Mouse (Mus musculus) kidney, embryonic 16.5 days (tissue): ENCODE measurements around the gene Dpep1. TPM values are rescaled to one million over a fixed set of nuclear protein-coding genes. Genes with fewer than 3 reads are reported as not detected.
"Not testable (repeated sequence)": the region's sequence is repeated elsewhere in the genome, so short reads cannot be mapped to it uniquely, and the experiment has no call there.

Experiments
- ATAC-seq: fragments of 200-750 bp; cut with Nextera tagmentation; 2 replicates; pipeline ENCODE4 v1.8.0; 2017; ENCODE audit warnings: moderate TSS enrichment; ENCODE audit not compliant: low FRiP score, low TSS enrichment
- H3K27ac ChIP-seq: fragments of 300-500 bp; sonication (generic); 2 replicates; pipeline ENCODE4 v1.5.1; 2014; ENCODE audit warnings: low read length
- H3K27me3 ChIP-seq: fragments of 300-500 bp; sonication (generic); 2 replicates; pipeline ENCODE4 v1.6.1; 2014; ENCODE audit warnings: low read length, control low read depth, mixed read lengths; ENCODE audit not compliant: insufficient read depth
- H3K36me3 ChIP-seq: fragments of 300-500 bp; sonication (generic); 2 replicates; pipeline ENCODE4 v1.6.1; 2014; ENCODE audit warnings: low read length, control low read depth, mixed read lengths; ENCODE audit not compliant: insufficient read depth
- H3K4me1 ChIP-seq: fragments of 300-500 bp; sonication (generic); 2 replicates; pipeline ENCODE4 v1.6.1; 2014; ENCODE audit warnings: low read length, control low read depth, mixed read lengths; ENCODE audit not compliant: insufficient read depth
- H3K4me2 ChIP-seq: fragments of 300-500 bp; sonication (generic); replicated peaks from 2 replicates; pipeline ENCODE4 v1.6.1; 2014; ENCODE audit warnings: low read depth, low read length
- H3K4me3 ChIP-seq: fragments of 300-500 bp; sonication (generic); 2 replicates; pipeline ENCODE4 v1.5.1; 2014; ENCODE audit warnings: mild to moderate bottlenecking, low read length
- H3K9ac ChIP-seq: fragments of 300-500 bp; sonication (generic); replicated peaks from 2 replicates; pipeline ENCODE4 v1.6.1; 2014; ENCODE audit warnings: low read length
- H3K9me3 ChIP-seq: fragments of 300-500 bp; sonication (generic); 2 replicates; pipeline ENCODE4 v1.6.1; 2016; ENCODE audit warnings: low read length, control low read depth
- WGBS: fragments of 180-500 bp; shearing (Covaris S2); extraction: QIAGEN DNeasy Blood & Tissue Kit; methylation state at CpG from one replicate; pipeline ENCODE4 v1.1.7; 2014; 5-methylcytosine and 5-hydroxymethylcytosine counted together
- polyA plus RNA-seq: library from polyadenylated mRNA; unstranded; fragments of >200 nt; fragmentation: Nextera tagmentation; extraction: Ambion mirVana; gene quantifications from 2 replicates; pipeline ENCODE4 v1.2.1, GENCODE M21; 2015

The Dpep1 gene
- polyA plus RNA-seq, 1 experiment from 2014 or later = 11.8 TPM

DNA sequence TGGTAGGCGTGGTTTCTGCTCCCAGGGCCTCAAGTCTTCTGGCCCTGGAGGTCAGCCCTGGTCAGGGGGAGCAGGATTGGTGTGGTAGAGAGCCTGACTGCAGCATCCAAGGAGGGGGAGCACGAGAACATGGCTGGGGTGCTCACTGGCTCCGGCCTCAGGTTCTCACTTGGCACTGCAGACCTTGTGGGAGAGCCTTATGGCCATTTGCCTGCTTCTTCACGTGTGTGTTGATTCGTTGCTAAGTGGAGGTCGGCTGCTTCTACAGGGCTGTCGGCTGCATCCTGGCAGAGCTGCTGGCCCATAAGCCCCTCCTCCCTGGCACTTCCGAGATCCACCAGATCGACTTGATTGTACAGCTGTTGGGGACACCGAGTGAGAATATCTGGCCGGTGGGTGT is 44.3 kb downstream of the Dpep1 start:
- not testable (repeated sequence) for ATAC-seq
- WGBS = 85% methylated on average over 9 of the region's 11 CpGs

DNA sequence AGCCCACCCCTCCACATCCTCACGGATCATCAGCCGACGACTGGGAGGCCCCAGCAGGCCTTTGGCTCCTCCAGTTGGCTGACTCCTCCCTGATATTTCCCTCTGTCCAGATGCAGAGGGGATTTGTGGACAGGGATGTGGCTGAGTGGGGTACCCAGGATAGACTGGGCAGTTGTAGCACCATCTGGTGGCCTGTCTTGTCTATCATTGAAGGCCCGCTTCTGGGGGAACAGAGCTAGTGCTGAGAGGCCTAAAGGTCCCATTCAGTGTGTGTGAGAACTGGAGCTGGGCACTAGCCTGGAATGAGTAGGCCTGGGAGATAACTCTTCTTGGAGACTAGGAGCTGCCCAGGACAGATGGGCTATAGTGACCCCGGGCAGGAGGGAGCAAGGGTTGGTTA is 45.7 kb downstream of the Dpep1 start:
- Histone ChIP-seq H3K27ac (no peak overlapping the region), H3K4me2 (no peak overlapping the region), H3K9ac (no peak overlapping the region), H3K36me3 (peaks cover 19% of the 10 kb centered on the region; the same call in 1 of the 2 replicates), H3K4me3 (no peak overlapping the region), H3K27me3 (peaks cover 6% of the 10 kb centered on the region; the same call in 1 of the 2 replicates), H3K9me3 (no peaks in the 10 kb centered on the region), H3K4me1 (peaks cover 13% of the 10 kb centered on the region)
- ATAC-seq = no peak
- 44% methylated on average over 5 of the region's 5 CpGs for WGBS

More for the DNA sequence above, 44.3 kb downstream of the Dpep1 start:
- not testable (repeated sequence) for H3K9me3 ChIP-seq, H3K4me2 ChIP-seq, H3K27ac ChIP-seq, H3K9ac ChIP-seq, H3K4me3 ChIP-seq, H3K27me3 ChIP-seq
- H3K36me3 ChIP-seq = peaks cover 19% of the 10 kb centered on the region; the same call in 1 of the 2 replicates
- peaks cover 16% of the 10 kb centered on the region for H3K4me1 ChIP-seq

DNA sequence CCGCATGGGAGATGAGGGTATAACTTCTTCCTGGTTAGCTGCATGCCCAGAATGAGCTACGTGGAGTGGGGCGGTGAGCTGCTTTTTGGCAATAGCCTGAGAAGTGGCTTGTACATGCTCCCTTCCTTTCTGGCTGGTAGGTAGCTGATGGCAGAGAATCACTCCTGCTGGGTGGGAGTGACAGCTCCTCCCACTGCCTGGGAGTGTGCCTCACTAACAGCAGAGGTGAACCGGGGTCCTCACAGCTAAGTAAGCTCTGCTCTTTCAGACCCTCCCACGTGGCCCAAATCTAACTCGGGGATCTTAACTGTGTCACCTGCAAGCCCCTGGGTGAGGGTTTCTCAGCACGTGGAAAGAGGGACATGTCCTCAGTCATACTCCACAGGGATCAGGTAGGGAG is 46.5 kb downstream of the Dpep1 start:
- Histone ChIP-seq H3K4me2 (no peak overlapping the region), H3K9ac (no peak overlapping the region), H3K4me1 (peaks cover 13% of the 10 kb centered on the region), H3K27me3 (peaks cover 6% of the 10 kb centered on the region; the same call in 1 of the 2 replicates), H3K4me3 (no peak overlapping the region), H3K27ac (no peak overlapping the region), H3K9me3 (no peaks in the 10 kb centered on the region), H3K36me3 (peaks cover 11% of the 10 kb centered on the region; the same call in 1 of the 2 replicates)
- 19% methylated on average over 7 of the region's 7 CpGs for WGBS
- no peak for ATAC-seq

DNA sequence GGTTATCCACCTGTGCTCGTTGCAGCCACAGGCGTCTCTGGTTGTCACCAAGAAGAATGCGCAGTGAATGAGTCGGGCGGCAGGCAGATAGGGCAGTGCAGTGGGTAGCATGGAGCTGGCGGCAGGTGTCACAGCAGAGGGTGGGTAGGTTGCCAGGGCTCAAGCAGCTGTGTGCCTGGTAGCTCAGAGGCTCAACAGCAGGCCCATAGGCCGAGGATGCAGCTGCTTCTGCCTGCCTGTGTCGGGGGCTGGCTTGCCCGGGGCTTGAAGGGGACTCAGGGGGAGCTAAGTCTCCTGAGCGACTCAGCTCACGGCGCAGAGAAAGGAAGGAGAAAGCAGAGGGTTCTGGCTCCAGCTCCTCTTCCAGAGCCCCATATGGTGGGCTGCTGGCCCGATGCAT is 47.3 kb downstream of the Dpep1 start:
- Histone ChIP-seq H3K9me3 (no peaks in the 10 kb centered on the region), H3K9ac (no peak overlapping the region), H3K4me3 (no peak overlapping the region), H3K4me1 (peaks cover 13% of the 10 kb centered on the region), H3K4me2 (no peak overlapping the region), H3K27me3 (peaks cover 6% of the 10 kb centered on the region; the same call in 1 of the 2 replicates), H3K36me3 (0 out of 2 replicates have a peak, but pooled peaks cover 4% of the 10 kb centered on the region), H3K27ac (no peak overlapping the region)
- ATAC-seq = no peak
- 63% methylated on average over 12 of the region's 13 CpGs for WGBS

DNA sequence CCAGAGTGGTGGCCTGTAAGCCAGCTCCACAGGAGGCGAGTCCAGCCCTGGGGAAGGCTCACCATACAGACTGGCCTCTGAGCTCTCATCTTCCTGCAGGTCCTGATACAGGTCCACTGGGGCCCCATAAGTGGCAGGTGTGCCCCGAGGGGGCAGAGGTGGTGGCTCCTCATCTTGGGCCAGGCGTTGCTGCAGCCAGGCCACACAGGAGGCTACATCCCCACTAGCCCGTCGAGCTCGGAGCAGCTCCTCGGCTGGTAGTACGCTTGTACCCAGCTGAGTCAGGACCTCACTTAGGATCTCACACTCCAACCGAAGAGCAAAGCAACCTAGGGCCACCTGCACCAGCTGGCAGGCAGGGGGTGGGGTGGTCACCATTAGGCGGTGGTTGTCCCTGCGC is 47.7 kb downstream of the Dpep1 start:
- H3K9ac ChIP-seq = no peak overlapping the region
- H3K4me3 ChIP-seq = no peak overlapping the region
- ATAC-seq = no peak
- H3K9me3 ChIP-seq = no peaks in the 10 kb centered on the region
- peaks cover 6% of the 10 kb centered on the region; the same call in 1 of the 2 replicates for H3K27me3 ChIP-seq
- 0 out of 2 replicates have a peak, but pooled peaks cover 4% of the 10 kb centered on the region for H3K36me3 ChIP-seq
- peaks cover 13% of the 10 kb centered on the region for H3K4me1 ChIP-seq
- H3K27ac ChIP-seq = no peak overlapping the region
- 74% methylated on average over 11 of the region's 11 CpGs for WGBS
- H3K4me2 ChIP-seq = no peak overlapping the region

DNA sequence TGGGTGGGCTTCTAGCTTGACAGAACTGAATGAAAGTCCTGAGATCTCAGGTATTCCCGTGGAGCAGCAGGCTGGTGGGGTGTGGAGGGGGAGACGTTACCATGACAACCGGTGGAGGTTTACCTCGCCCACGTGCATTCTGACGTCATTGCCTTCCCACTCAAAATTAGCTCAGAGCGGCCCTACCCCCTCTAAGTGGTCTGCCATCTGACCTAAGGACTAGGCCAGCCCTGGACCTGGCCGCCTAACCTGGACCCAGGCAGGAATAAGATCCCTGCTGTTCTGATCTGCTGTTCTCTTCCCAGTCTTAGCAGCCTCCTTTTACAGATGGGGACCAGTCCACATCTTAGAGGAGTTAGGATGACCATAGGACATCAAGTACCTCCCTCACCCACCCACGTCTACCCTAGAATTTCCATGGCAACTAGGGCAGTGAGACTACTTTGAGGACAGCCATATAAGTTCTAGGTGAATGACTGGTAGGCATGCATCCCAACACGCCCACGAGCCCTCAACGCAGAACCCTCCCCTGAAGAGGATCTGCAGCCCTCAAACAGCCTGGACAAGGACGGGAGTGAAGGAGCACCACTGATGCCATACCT is 49.0 kb downstream of the Dpep1 start:
- ATAC-seq = no peak
- peak overlapping the region; percentile 69 for H3K4me3 ChIP-seq
- peak overlapping the region; percentile 86 for H3K4me2 ChIP-seq
- no peaks in the 10 kb centered on the region for H3K36me3 ChIP-seq
- no peaks in the 10 kb centered on the region for H3K9me3 ChIP-seq
- peak overlapping the region; percentile 70 for H3K9ac ChIP-seq
- no peak overlapping the region for H3K27ac ChIP-seq
- 22% methylated on average over 13 of the region's 13 CpGs for WGBS
- peaks cover 13% of the 10 kb centered on the region for H3K4me1 ChIP-seq
- H3K27me3 ChIP-seq = peaks cover 6% of the 10 kb centered on the region; the same call in 1 of the 2 replicates

DNA sequence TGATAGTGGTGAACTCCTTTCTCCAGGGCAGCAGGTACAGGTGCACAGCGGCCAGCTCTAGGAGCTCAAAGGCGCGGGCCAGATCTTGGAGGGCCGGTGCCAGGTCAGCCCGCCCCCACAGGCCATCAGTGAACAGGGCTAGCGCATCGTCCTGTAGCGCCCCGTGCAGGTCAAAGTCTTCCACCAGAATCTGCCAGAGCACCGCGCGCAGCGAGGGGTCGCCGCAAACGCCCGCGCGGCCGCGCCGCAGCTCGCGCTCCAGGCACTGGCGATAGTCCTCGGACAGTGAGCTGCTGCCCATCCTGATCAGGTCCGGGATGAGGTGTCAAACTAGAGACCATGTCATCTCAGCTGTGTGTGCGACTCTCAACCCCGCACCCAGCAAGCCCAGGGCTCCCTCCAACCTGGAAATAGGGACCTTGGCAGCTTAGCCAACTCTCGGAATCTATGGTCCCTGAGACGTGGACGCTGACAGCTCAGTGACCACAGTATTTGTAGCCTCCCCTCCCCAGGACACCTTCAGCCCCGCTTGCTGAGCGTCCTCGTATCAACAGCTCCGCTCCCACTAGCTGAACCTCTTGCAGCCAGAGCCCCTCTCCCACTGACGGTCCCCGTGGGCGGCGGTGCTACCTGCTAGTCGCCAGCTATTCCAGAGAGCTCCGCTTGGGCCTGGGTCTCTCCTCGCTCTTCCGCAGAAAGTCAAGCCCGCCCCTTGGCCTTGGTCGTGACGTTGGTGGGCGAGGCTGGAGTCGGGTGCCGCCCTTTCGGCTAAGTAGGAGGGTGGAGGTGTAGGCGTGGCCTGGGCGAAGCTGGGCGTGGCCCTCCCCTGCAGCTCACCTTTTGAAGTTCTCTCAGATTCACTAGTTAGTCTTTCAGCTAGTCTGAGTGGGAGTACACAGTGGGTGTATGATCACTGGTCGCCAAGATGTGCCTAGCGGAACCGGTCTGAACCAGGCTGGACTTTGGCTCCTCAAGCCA is 49.8 kb downstream of the Dpep1 start, which contains the start of gene Spata2l:
TSS of gene Spata2l (minus strand) at position 714 of the 978 bp plus-strand sequence.
- 1% methylated on average over 57 of the region's 57 CpGs for WGBS
- H3K27ac ChIP-seq = no peak within 1 kb of the TSS
- peak; percentile 90 for ATAC-seq

DNA sequence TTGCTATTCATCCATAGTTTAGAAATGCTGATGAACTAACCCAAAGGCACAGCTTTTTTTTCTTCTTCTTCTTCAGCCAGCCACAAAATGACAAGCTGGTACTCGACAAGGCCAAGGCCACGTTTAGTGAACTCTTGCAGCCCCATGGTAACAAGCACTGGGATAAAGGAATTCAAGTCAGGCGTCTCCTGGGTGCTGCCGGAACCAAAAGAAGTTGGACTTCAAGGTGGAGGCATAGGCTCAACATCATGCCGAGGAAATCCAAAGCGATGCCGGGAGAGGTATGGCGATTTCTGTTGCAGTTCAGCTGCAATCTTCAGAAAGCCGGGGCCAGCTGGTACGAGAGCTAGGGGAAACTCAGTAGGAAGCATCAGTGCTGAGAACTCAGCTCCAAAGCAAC is 53.4 kb downstream of the Dpep1 start:
- WGBS = 90% methylated on average over 10 of the region's 10 CpGs
- ATAC-seq = no peak

More for the DNA sequence above, 49.8 kb downstream of the Dpep1 start, which contains the start of gene Spata2l:
- peak within 1 kb of the TSS; percentile 70 for H3K9ac ChIP-seq
- no peaks in the 10 kb centered on the region for H3K9me3 ChIP-seq
- H3K4me1 ChIP-seq = peaks cover 13% of the 10 kb centered on the region
- H3K4me3 ChIP-seq = peak within 1 kb of the TSS; percentile 69
- peaks cover 6% of the 10 kb centered on the region; the same call in 1 of the 2 replicates for H3K27me3 ChIP-seq
- no peaks in the 10 kb centered on the region for H3K36me3 ChIP-seq
- H3K4me2 ChIP-seq = peak within 1 kb of the TSS; percentile 86

DNA sequence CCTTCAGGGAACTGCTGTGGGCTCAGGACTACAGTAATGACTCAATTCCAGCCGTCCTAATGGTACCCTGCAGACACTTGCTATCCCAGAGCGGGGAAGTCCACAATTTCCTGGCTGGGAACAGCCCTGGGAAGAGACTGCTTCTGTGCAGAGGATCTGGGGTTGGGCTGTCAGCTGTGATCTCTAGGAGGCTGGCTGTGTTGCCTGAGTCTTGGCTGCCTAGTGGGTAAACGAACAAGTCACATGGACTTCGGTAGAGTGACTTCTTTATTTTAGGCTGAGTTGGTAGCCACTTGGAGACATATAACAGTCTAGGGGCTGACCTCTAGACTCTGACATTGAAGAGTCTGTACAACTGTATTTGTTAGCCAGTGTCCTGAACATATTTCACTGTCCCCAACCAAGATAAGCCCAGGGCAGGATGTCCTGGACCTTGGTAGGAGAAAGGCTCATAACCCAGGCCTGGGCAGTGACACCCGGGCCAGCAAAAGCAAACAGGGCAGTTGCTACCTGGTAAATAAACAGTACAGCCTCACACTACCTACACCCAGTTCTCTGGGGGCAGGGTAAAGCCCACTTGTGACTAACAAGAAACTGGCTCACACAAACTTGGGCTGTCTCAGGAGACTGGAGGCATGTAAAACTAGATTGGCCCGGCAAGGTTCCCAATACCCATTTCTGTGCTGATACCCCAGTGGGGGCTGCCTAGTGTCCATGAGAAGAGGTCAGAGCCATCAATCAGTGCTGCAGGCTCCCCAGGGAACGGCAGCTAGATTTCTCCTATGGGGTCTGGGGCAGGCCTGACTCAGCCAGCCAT is 56.3 kb downstream of the Dpep1 start:
- ATAC-seq = no peak
- no peaks in the 10 kb centered on the region for H3K27me3 ChIP-seq
- H3K4me2 ChIP-seq = no peak overlapping the region
- peaks cover 26% of the 10 kb centered on the region for H3K36me3 ChIP-seq
- no peaks in the 10 kb centered on the region for H3K9me3 ChIP-seq
- no peaks in the 10 kb centered on the region for H3K4me1 ChIP-seq
- H3K27ac ChIP-seq = no peak overlapping the region
- no peak overlapping the region for H3K9ac ChIP-seq
- 83% methylated on average over 7 of the region's 7 CpGs for WGBS
- H3K4me3 ChIP-seq = no peak overlapping the region

More for the DNA sequence above, 53.4 kb downstream of the Dpep1 start:
- Histone ChIP-seq H3K27me3 (peaks cover 6% of the 10 kb centered on the region; the same call in 1 of the 2 replicates), H3K4me2 (no peak overlapping the region), H3K4me1 (peaks cover 12% of the 10 kb centered on the region), H3K4me3 (no peak overlapping the region), H3K36me3 (peaks cover 10% of the 10 kb centered on the region), H3K27ac (no peak overlapping the region), H3K9me3 (no peaks in the 10 kb centered on the region), H3K9ac (no peak overlapping the region)
